Mouse (Mus musculus) heart, adult 2 months (tissue): ENCODE data around the gene Zcchc14.

Experiments
- CTCF ChIP-seq: fragments of 200-600 bp; IDR thresholded peaks from 2 replicates; pipeline ENCODE4 v1.8.1; 2022; ENCODE audit warnings: antibody characterized with exemption, mild to moderate bottlenecking, moderate library complexity
- EP300 ChIP-seq: fragments of 200-500 bp; IDR thresholded peaks from 2 replicates; pipeline ENCODE4 v1.6.1; 2011; ENCODE audit warnings: low read depth, low read length, control low read depth; ENCODE audit not compliant: insufficient read depth
- POLR2A ChIP-seq: fragments of 200-500 bp; IDR thresholded peaks from 2 replicates; pipeline ENCODE4 v1.6.1; 2011; ENCODE audit warnings: mild to moderate bottlenecking, low read depth, low read length, control low read depth; ENCODE audit not compliant: insufficient read depth

GRCm38 (mm10) chr8:121642804-121643203, 9.9 kb downstream of the Zcchc14 start:
- TF ChIP-seq CTCF (no peak), POLR2A (no peak), EP300 (no peak)
